Mouse (Mus musculus) gastrocnemius, postnatal 36 days (tissue): Measurements from ENCODE around the gene Rxfp4. TPM values are rescaled to one million over a fixed set of nuclear protein-coding genes. Genes with fewer than 3 reads are reported as not detected.

Experiments
- DNase-seq, 2 experiments: peaks; one replicate each; pipeline ENCODE4 v3.0.0; 2022
- intact Hi-C: fragments of 180-260 bp; cut with DNase I; formaldehyde crosslinking; loops from one replicate; pipeline ENCODE4 v1.15.1; 2025
- total RNA-seq, 2 experiments: library from RNA; stranded (reverse); gene quantifications; 2 replicates each; pipeline ENCODE4 v1.2.3; 2021

The Rxfp4 gene
- total RNA-seq, 2 experiments from 2014 or later: not detected

GRCm38 (mm10) chr3:88653516-88654370 lies 801 bp upstream of the Rxfp4 start:
- no peak for DNase-seq
- intact Hi-C loops: no loop called here

- intact Hi-C loops: no loop called here
Observed at GRCm38 (mm10) chr3:88651669-88652618, 998 bp downstream of the Rxfp4 start.

GRCm38 (mm10) chr3:88650713-88651504 lies 2.0 kb downstream of the Rxfp4 start:
- DNase-seq: no peak

More at GRCm38 (mm10) chr3:88651669-88652618, 998 bp downstream of the Rxfp4 start:
- DNase-seq: no peak

GRCm38 (mm10) chr3:88649967-88650366 lies 3.0 kb downstream of the Rxfp4 start:
- intact Hi-C loops: no loop called here
- no peak for DNase-seq

More at GRCm38 (mm10) chr3:88650713-88651504, 2.0 kb downstream of the Rxfp4 start:
- intact Hi-C loops: no loop called here

GRCm38 (mm10) chr3:88649186-88649585 lies 3.8 kb downstream of the Rxfp4 start:
- DNase-seq: no peak

GRCm38 (mm10) chr3:88648452-88649168 lies 4.3 kb downstream of the Rxfp4 start:
- no peak for DNase-seq

More at GRCm38 (mm10) chr3:88649186-88649585, 3.8 kb downstream of the Rxfp4 start:
- intact Hi-C loops: no loop called here

GRCm38 (mm10) chr3:88647779-88648413 lies 5.0 kb downstream of the Rxfp4 start:
- DNase-seq: no peak
- intact Hi-C loops: no loop called here

More at GRCm38 (mm10) chr3:88648452-88649168, 4.3 kb downstream of the Rxfp4 start:
- intact Hi-C loops: no loop called here

- intact Hi-C loops: no loop called here
- no peak for DNase-seq
Observed at GRCm38 (mm10) chr3:88647076-88647475, 5.9 kb downstream of the Rxfp4 start.

- no peak for DNase-seq
- intact Hi-C loops: no loop called here
Observed at GRCm38 (mm10) chr3:88646426-88646995, 6.4 kb downstream of the Rxfp4 start.

GRCm38 (mm10) chr3:88645937-88646336 lies 7.0 kb downstream of the Rxfp4 start:
- intact Hi-C loops: no loop called here
- DNase-seq: no peak

GRCm38 (mm10) chr3:88643078-88643477 lies 9.9 kb downstream of the Rxfp4 start:
- DNase-seq: no peak
- intact Hi-C loops: no loop called here

- intact Hi-C loops: loop anchor here (2.0 kb wide), 1 partner anchor 34 kb away; no protein-coding TSS in a partner anchor
- no peak for DNase-seq
Observed at GRCm38 (mm10) chr3:88640676-88641075, 12.3 kb downstream of the Rxfp4 start.

- no peak for DNase-seq
- intact Hi-C loops: loop anchor here (5.0 kb wide), 1 partner anchor 47 kb away; no protein-coding TSS in a partner anchor
Observed at GRCm38 (mm10) chr3:88639239-88639638, 13.7 kb downstream of the Rxfp4 start.

GRCm38 (mm10) chr3:88637134-88637533 lies 15.8 kb downstream of the Rxfp4 start:
- no peak for DNase-seq
- intact Hi-C loops: loop anchor here (5.0 kb wide), 1 partner anchor 45 kb away; no protein-coding TSS in a partner anchor

GRCm38 (mm10) chr3:88636555-88636986 lies 16.4 kb downstream of the Rxfp4 start:
- intact Hi-C loops: loop anchor here (5.0 kb wide), 1 partner anchor 44 kb away; no protein-coding TSS in a partner anchor
- DNase-seq: no peak

GRCm38 (mm10) chr3:88635506-88636275 lies 17.3 kb downstream of the Rxfp4 start:
- intact Hi-C loops: loop anchor here (5.0 kb wide), 1 partner anchor 43 kb away; no protein-coding TSS in a partner anchor
- no peak for DNase-seq

GRCm38 (mm10) chr3:88633056-88633455 lies 19.9 kb downstream of the Rxfp4 start:
- intact Hi-C loops: loop anchor here (2.0 kb wide), 1 partner anchor 26 kb away; no protein-coding TSS in a partner anchor
- no peak for DNase-seq
